Mouse (Mus musculus) mature B cell (primary cell): ENCODE data around the gene Kmt2a.

Source experiments
- in situ Hi-C: fragments of 300-500 bp; cut with MboI; formaldehyde crosslinking; loops from 2 replicates; pipeline ENCODE4 v1.14.3; 2019

Kmt2a gene

DNA sequence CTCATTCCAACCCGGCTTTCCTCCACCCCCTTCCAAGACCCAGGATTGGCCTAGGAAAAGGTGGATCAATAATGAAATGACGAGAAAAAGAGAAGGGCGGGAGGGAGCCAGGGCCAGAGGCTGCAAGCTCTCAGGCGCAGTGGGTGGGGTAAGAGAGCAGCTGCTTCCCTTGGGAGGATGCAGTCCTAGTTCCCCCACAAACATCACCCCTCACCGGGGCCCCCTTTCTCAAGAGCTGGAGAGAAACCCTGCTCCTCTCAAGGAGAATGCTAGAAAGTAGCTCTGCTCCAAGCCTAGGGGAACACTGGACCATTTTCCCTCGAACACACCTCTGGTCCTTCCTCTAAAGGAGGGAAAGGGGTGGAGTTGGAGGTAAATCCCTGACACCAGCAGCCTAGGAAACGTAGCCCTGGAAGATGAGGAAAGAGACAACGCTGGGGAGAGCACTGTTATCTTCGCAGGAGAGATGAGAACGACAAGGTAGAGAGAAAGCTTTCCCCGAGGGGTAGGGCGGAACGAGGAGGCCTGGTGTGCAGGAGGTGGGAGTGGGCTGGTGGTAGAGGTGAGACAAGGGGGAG lies 1.3 kb downstream of the Kmt2a start:
- in situ Hi-C loops: no loop called here

DNA sequence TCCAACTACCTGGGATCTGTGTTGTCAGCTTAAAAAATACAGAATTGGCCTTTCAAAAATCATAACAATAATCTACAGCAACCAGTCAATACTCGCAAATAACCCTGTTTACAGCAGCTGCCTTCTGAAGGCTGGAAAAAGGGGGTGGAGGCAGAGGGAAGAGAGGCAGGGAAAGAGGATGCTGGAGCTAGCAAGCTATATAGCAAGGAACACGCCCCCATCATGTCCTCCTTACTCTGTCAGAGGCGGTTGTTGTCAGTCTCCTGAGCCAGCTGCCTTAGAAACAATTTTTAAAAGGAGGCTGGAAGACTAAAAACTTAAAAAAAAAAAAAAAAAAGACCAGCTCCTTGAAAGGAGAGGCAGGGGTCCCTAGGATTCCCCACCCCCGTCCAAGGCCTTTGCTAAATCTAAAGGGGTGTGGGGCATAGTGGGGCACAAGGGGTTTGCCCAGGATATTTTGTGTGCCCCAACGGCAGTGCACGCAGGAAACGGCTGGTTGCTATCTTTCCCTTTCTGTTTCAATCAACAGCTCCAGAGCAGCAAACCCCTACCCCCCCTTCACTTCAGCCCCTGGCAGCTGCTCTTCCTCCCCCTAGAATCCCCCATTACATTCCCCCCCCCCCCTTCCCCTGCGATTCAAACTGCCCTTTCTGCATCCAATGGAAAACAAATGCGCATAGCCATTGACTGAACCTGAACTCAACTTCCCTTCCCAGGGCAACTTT lies 2.2 kb downstream of the Kmt2a start:
- in situ Hi-C loops: no loop called here

DNA sequence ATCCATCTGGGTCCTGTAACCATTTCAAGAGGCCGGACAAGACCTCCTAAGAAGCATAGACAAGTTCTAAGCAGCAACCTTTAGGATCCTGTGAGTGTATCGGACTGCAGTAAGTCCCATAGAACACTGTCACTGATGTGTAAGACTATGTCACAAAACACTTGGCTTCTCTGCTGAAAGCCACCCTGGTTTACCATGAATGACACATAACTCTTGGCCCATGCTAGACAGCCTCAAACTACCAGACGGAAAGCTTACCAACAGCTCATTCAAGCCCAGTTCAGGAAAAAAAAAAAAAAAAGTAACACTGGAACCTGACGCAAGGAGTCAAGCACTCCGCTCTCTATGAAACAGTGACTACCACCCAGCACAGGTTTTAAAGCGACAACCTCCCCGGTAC lies 3.4 kb downstream of the Kmt2a start:
- in situ Hi-C loops: no loop called here

DNA sequence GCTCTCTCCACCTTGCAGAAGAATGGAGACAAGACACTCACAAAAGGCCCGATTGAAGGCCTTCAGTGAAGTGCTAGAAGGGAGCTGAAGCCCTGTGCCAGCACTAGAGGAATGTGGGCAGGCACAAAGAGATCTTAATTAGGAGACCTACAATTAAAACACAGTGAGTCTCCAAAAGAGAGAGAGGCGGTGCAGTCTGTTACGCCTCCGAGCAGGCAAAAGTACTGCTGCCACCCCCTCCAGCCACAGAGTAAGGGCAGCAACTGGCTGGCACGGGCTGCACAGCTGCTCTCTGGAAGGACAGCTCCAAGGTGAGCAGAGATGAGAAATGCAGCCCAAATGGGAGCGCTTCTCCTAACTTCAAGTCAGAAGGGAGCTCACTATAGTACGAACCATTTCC lies 5.6 kb downstream of the Kmt2a start:
- in situ Hi-C loops: no loop called here

DNA sequence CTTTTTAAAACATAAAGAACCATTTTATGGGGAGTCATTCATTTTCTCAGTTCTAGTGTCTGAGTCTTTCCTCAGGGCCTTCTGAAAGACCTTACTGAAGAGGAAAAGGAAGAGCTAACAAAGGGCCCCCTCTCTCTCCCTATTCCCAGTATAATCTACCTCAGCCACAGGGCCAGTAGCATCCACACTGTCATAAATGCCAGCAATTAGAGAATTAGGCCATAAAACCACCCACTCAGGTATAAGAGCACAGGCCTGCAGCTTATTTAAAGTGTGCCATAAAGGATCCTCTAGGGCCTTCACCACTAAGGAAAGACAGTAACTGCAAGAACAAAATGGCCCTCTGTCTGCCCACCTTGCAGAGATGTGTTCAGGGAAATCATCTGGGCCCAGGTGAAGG lies 6.9 kb downstream of the Kmt2a start:
- in situ Hi-C loops: no loop called here

DNA sequence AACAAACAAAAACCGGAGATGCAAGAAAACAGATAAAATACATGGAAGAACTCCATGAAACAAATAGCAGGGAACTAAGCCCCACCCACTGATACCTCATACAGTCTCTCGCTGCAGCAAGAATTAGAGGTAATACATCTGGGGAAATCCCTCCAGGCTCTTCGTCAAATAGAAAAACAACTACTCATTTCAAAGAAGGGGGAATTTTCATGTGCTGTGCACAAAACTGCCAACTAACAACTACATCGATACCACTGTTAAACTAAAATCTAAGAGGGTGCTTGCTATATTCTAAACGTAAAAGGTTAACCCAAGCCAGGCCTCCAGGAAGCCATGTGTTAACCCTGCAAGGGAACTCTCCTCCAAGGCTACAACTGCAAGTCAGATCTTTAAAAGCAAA lies 7.4 kb downstream of the Kmt2a start:
- in situ Hi-C loops: no loop called here

DNA sequence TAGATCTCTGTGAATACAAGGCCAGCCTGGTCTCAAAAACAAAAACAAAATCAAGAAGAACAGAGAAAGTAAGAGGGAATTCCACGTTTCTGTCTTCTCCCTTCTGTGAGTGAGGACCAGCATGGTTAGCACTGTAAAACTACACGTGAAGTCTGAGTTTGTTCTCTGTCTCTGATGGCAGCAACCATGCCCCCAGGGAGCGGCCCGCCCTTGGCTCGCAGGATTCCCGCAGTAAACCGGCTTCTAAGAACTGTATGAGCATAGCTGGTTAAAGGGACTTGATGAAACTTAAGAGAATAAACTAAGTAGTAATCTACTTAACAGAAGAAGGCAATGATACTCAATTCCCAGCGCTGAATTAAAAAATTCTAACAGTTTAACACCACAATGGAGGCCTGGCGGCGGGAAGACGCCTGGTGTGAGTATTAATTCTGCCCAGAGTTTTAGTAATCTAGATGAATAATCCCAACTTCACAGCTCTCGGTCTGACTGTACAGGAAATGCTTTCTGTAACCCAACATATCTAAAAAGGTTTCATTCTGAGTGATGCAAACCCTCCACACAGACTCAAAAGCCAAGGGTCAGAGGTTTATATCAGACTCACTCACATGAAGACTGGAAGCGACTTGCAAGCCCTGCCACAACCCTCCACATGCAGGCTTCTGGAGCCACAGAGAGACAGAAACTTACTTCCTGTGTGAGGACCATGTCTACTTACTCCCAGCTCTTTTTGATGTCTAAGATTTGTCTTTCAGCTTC lies 12.6 kb downstream of the Kmt2a start:
- in situ Hi-C loops: no loop called here

DNA sequence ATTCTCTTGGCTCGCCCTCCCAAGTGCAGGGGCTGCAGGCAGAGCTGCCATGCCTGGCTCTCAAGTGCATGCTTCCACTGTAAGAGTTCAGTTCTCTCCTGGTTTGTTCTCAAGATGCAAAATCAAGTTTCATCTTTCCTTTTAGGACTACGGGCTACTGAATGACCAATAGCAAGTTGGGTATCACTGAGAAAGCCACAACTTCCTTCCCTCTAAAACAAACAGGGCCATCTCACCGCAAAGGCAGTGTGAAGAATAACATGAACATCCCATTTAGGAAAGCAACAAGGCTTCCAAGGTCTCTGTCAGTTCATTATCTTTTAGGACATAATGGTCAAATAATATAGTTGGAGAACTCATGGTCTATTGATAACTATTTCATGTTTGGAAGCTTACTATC lies 13.4 kb downstream of the Kmt2a start:
- in situ Hi-C loops: no loop called here

DNA sequence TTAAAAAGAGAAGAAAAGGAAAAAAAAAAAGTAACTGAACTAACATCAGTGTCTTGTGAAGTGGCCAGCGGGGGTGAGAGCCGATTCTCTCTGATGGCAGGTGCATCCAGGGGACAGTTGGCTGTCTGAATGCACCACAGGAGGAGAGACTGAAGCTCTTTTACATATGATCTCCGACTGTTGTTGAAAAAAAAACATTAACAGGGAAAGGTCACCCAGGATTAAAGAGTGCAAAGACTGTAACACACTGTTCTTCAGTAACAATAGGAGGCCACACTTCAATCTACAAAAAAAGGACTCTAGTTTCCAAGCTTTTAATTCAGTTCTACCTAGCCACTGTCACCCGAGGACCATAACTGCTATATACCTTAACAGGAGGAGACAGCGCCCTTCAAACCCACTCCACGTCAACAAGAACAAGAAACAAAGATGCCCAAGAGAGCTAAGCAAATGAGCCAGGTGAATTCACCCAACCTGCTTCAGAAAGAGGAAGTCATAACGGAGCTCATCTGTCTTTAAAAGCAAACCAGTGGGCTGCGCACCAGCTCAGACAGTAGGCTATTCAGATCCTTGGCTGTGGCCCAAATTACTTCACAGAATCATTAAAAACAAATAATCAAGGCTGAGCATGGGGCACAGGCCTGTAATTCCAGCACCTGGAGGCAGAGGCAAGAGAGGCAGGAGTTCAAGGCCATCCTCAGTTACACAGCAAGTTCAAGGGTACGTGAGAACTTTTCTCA lies 14.4 kb downstream of the Kmt2a start:
- in situ Hi-C loops: no loop called here

DNA sequence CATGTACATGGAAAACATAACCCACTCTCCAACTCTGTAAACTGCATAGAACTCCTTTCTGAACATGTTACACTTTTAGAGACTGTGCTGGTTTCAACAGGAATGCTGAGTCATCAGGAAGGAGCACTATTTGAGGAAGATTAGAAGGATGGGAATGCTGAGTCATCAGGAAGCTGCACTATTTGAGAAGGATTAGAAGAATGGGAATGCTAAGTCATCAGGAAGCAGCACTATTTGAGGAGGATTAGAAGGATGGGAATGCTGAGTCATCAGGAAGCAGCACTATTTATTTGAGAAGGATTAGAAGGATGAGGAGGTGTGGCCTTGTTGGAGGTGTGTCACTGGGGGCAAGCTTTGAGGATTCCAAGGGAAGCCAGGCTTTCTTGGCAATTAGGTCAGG lies 20.0 kb downstream of the Kmt2a start:
- in situ Hi-C loops: no loop called here

DNA sequence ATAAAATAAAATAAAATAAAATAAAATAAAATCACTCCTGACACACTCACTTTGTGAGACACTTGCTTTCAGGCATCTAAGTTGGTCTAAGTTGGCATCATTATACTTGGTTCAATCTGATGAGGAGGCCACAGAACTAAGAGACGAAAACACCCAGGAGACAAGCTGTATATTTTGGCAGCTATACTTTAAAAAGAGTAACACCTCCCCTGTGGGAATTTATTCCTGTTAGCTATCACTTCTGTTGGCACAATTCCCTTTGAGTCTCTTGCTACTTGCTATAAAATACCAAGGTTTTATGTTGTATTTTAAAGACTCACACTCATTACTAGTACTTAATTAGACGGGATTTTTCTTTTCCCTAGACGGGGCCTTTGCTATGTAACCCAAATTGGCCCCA lies 22.4 kb downstream of the Kmt2a start:
- in situ Hi-C loops: no loop called here

DNA sequence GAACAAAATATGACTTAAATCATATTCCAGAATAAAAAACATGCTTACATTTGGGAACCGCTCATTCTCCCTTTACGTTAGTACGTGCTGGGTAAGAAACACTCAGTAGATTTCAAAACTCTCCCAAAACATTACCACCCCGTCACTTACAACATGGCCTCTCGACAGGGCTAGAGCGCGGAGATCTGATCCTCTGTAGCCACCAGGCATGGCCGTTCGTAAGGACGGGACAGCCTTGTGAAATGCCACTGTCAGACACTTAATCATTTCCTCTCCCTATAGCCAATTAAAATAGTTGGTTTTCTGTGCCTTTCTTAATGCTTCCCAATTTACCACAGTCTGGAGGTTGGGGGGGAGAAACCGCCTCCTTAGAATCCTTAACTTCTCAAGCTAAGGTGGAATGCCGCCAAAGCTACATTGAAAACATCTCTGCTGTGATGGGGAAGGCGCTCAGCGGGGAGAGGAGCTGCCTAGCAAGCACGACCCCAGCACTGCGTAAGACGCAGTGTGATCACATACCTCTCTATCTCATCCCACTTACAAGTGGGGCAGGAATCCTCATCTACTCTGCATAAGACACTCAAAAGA lies 23.6 kb downstream of the Kmt2a start:
- in situ Hi-C loops: no loop called here

DNA sequence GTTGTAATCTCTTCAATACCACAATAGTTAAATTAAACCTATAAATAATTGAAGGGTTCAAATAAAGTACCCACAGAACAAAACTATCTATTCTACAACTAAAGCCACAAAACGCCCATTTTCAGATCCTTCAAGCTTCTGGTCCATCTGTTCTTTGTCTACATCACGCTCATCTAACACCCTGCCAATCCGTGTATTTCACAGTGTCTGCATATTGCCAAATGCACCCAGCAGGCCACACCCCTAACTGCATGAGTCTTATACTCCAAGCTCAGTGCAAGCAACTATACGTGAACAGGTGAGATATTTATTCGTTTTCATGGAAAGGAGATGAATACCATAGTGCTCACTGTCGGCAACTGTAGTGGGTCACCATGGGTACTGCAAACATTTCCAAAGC lies 25.9 kb downstream of the Kmt2a start:
- in situ Hi-C loops: no loop called here

DNA sequence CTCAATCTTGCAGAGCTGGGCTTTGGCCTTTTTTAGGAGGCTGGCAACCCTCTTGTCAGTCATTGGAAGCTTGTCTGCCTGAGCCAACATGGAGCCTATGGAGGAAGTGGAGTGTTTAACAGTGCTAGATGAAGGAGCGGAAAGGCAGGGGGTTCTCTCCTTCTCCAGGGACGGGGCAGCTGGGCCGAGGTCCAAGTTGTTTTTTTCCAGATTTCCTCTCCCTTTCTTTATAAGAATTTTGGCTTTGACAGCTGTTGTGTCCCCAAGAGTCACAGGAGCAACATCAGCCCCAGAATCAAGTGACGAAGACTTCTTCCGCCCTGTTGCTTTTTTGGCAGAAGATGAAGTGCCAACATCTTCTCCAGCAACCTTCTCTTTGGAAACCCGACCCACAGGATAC lies 33.6 kb downstream of the Kmt2a start:
- in situ Hi-C loops: no loop called here

DNA sequence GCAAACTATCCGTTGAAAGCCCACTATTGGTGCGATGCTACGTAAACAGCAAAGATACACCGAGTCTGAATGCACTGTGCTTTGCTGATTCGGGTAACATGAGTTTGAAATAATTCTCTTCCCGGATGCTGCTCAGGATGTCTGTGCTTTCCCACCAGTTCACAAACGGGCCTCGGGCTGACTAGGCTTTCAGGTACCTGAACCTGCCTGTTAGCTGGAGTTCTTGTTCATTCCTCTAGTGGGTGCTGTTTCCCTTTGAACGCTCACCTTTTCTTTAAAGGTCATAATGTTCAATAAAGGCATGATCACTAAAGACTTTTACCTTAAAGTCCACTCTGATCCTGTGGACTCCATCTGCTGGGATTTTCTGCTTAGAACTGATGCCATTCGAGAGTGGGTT lies 39.9 kb downstream of the Kmt2a start:
- in situ Hi-C loops: no loop called here

DNA sequence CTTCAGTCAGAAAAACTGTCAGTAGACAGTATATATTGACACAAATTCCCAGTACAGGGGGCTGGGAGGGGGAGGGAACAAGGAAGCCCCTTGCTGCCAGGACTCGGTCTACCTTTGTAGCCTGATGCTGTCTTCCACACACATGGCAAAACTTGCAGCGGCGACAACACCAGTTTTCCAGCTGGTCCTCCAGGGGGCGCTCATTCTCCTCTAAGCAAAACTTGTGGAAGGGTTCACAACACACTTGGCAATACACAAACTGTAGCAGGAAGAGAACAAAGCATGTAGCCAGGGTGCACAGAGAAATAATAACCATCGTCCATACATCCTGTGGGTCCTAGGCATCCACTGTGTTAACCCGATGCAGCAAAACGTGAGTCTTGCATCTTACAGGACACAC lies 44.7 kb downstream of the Kmt2a start:
- in situ Hi-C loops: no loop called here

DNA sequence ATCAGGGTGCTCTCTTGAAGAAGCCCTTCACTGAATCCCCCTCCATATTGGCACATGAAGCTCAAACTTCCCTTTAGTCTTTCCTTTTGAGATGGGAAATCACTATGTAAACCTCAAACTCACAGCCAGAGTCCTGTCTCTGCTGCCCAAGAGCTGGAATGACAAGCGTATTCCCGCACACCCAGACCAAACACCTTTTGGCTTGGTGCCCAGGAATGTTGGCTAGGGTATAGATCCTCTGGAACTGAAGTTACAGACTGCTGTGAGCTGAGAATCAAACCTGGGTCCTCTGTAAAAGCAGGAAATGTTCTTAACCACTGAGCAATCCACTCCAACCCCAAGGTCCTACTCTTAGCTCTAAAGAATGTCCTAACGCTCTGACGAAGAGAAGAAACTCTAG lies 48.7 kb downstream of the Kmt2a start:
- in situ Hi-C loops: no loop called here

DNA sequence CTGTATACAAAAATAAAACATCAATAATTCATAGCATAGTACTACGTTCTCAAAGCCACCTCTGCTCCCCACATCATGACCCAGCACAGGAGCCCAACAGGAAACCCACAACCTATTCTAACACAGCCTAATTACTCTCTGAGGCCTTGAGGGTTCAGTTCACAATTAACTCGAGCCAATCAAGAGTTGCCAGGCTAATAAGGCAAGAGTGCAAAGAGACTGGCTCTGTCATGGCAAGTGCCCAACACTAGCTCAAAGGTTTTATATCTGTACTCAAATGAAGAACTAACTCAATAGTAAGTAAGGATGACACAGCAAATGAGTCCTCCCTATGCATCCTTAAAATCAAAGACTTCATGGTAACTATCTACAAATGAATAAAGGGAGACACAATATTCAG lies 50.6 kb downstream of the Kmt2a start:
- in situ Hi-C loops: no loop called here

DNA sequence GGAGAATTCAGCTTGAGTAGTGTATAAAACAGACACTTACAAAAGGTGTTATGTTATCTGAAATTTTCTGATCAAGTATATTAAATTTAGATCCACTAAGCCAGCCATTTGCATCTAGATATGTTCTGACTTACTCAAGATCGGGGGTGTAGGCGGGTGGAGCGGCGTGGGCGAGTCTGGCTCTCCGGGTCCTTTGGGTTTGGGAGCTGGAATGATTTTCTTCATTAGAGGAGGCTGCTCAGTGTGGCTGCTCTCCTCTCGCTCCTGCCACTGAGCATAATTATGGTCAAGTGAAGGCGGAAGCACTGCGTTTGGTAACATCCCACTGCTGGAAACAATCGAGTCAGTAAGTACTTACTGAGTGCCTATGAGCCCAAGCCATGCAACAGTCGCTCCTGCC lies 52.2 kb downstream of the Kmt2a start:
- in situ Hi-C loops: no loop called here

DNA sequence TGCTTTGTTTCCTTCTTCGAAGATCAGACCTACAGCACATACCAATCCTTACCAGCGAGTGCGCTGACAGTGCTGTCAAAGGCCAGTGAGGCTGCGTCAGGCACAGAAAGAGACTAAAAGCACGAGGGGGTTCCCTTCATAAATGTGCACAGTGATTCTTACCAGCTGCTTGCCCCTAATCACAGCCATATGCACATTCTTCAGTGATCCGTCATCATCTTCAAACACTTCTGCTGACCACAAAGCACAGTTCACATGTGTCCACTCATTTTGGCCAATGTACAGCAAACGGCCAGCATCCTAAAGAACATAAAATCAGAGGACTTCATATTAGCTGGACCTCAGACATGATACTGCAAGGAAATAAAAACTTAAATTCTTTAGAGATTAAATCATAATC lies 54.4 kb downstream of the Kmt2a start:
- in situ Hi-C loops: no loop called here

DNA sequence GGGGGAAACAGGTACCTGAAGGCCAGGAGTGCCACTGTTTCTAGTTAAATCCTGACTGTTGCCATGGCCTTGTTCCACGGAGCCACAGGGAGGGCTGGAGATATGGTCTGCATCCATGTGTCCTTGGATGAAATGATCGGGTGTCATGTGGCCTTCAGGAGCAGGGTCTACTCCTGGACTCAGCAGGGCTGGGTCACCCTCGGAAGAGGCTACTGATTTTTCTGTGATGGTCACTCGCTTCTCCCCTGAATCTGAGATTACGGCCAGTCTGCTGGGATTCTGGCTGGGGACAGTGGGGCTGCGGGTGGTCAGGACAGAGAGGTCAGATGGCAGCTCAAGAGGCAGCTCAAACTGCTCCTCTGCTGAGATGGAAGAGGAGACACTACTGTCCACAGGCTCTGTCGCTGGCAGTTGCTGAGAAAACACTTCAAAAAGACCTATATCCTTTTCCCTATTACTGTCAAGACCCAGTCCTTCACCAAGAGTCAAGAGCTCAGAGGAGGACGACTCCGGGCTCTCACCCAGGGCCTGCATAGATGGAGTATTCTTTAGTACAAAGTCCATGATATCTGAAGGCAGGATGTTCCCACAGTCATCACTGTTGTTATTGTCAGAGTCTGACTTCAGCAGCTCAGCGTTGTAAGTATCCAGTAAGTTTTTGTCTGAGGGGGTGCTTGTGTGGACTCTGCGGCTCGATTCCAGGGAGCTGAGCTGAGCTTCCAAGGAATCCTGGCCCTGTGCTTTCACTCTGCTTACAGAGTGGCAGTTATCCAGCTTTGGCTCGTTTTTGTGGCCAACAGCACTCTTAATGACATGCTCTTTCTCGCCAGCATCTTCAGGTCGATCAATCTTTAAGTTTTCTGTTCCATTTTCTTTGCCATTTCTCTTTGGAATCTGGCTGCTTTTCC lies 60.9 kb downstream of the Kmt2a start:
- in situ Hi-C loops: no loop called here
